Mouse (Mus musculus) embryo, embryonic 10.5 days (tissue): Measurements from ENCODE around the gene Pim1.
"Not testable (repeated sequence)": the region's sequence is repeated elsewhere in the genome, so short reads cannot be mapped to it uniquely, and the experiment has no call there.

Experiments
- DNase-seq: peaks from one replicate; pipeline ENCODE4 v3.0.0-alpha.2; 2015; ENCODE audit warnings: low spot score

The Pim1 gene

DNA sequence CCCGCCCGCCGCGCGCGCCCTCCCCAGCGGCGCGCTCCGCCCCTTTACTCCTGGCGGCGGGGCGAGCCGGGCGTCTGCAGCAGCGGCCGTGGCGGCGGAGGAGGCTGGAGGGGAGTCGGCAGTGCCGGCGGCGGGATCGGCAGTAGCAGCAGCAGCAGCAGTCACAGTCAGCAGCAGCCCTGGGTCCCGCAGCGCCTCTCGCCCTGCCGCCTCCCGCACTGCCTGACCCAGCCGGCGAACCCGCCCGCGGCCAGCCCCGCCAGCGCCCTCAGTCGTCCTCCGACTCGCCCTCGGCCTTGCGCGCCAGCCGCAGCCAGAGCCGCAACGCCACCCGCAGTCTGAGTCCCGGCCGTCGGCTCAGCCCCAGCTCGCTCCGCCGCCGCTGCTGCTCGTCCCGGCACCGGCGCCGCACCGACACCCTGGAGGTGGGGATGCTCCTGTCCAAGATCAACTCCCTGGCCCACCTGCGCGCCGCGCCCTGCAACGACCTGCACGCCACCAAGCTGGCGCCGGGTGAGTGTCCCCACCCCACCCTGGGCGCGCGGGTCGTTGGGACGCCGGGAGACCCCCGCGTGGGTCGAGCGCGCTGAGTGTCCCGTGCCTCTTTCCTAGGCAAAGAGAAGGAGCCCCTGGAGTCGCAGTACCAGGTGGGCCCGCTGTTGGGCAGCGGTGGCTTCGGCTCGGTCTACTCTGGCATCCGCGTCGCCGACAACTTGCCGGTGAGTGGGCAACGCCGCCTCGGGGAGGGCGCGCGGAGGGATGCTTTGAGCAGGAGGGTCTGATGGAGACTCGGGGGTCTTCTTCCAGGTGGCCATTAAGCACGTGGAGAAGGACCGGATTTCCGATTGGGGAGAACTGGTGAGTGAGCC is at the start of gene Pim1:
Gene Pim1 (plus strand): TSS at position 41 of the 869 bp plus-strand sequence.
- peak; percentile 63 for DNase-seq

DNA sequence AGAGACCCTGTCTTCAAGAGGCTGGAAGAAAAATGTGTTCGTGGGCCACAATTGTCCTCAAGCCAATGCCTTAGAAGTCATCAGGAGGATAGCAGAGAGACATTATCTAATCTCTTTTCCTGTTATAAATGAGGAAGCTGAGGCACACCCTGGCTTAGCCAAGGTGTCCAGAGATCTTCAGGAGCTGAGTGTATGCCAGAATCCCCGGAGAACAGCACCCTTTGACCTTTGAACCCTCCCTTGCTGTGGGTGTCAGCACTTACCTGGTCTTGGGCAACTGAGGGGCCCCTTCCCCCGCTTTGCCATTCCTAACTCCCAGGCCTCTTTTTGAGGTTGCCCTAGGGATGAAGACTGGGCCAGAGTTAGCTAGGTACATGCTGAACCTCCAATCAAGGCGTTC is 49.0 kb upstream of the Pim1 start:
- no peak for DNase-seq

DNA sequence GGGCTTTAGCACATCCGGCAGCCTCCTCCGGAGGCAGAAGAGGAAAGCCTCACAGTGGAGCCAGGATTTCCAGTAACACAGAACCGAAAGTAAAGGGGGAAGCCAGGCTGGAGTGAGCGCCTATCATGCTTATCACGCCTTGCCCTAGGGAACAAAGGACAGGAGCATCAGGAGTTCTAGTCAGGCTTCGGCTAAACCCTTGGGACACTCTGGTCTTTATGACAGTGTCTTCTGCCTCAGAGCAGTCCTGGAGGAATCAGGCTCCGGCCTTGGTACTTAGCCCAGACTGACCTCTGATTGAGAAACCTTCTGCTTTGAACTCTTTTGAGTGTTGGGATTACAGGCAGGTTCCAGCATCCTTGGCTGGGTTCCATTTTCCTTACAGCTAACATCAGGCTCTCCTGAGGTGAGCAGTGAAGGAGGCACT is 48.4 kb upstream of the Pim1 start:
- DNase-seq, result no peak

DNA sequence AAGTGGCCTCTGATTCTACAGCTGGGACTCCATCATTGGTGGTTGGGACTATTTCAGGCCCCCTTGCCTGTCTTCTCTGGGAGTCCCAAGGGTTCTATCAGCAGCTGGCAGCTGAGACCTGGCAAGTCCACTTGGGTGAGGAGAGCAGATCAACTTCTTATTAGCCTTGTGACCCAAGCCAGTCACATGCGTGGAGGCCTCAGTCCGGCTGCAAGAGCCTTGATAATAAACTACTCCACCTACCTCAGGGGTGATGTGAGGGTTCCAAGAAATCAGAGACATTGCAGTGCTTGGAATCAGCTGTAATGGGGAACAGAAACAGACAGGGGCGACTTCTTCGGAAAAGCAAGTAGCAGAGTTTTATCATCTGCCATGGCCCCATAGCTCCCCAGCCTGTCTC is 46.8 kb upstream of the Pim1 start:
- no peak for DNase-seq

DNA sequence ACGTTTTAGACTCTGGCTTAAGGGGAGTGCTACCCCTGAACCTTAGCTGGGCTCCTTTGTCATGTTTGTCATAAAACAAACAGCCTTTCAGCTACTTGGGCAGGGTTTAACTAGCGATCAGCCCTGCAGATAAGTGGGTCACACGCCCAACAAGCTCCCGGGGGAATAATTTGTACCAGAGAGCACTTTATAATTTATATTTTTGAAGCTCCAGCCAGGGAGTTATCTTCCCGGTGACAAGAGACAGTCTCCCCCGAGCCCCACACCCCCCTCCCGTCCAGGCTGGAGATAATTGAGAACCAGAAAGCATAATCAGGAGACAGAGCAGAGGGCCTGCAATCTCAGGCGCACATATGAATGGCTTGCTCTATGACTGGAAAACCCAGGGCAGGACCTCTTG is 45.5 kb upstream of the Pim1 start:
- no peak for DNase-seq

DNA sequence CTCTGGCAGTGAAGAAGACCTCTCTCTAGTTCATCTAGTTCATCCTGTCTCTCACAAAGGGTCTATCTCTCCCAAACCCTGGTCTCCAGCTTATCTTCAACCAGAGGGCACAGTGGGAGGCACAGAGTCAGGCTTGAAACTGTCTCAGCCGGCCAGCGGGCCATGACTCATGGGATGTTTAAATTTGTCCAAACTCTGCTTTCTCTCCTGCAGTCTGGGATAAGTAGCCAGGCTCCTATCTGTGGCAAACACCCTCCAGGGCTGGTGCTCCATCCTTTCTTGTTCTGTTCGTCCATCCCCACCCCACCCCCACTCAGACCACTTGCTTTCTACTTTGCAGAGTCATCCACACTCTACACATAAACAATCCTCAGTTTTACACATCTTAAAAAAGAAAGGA is 43.2 kb upstream of the Pim1 start:
- DNase-seq, result no peak

DNA sequence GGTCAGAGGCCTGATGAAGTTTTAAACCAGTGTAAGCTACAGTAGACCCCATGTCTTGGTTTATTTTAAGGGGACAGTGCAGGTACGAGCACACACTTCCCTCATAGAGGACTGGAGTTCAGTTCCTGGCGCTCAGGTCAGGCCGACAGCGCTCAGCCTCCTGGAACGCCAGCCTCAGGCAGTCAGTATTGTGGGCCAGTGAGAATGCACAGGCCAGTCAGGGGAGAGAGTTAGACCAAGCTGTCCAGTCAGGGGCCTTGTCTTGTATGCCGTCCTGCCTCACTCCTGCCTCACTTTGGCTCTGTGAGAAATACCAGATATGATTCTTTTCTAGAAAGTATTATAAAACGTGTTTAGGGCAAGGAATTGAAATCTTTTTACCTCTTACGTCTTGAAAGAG is 42.5 kb upstream of the Pim1 start:
- no peak for DNase-seq

DNA sequence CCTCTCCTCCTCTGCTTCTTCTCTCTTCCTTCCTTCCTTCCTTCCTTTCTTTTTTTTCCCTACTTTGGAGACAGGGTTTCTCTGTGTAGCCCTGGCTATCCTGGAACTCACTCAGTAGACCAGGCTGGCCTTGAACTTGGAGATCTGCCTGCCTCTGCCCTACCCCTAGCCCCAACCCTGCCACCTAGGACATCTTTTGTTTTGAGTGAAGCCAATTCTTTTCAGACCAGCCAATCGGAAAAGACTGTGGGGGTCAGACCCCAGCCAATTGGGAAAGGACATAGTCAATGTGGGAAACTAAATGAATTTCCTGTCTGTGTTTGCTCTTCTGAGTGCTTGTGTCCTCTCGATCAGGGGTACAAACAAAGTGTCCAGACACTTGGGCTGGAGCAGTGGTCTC is 42.0 kb upstream of the Pim1 start:
- DNase-seq, result no peak

DNA sequence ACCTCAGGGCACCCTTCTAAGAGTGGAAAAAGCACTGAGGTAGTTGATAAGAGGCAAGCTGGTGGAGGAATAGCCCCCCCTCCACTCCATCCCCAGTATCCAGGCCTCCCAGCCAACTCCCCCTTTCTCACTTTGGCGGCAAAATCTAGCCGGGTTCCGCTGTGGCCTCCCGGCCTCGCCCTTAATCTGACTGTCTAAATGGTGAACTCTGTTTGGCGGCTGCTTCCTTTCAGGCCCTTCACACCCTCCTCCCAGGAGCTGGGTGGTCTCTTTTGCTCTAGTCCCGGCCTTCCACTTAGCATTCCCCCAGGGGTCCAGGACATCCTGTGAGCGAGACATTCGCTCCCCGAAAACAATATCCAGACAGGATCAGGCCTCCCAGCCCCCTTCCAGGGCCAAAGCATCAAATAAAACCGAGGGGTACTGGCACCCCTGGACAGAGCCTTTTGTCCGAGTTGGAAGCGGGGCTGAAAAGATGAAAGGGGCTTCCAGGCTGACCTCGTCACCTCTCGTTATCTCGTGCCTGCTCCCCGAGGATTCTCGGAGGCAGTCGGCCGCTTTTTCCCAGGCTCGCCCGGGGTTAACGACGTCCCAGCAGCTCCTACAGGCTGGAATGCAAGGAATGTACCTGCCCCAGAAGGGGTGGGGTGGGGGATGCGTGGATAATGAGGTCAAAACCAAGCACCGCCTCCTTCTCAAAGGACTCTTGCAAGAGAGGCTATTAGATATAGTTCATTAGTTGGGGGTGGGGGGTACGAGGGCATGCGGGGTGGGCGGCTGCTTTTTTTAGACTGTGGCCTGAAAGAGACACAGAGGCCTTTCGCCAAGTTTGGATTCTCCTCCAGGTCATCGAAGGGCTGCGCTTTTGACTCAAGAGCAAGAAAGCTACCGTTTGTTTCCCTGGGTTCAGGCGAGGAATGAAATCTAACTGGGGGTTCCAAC is 39.4 kb upstream of the Pim1 start:
- peak; percentile 93 for DNase-seq

DNA sequence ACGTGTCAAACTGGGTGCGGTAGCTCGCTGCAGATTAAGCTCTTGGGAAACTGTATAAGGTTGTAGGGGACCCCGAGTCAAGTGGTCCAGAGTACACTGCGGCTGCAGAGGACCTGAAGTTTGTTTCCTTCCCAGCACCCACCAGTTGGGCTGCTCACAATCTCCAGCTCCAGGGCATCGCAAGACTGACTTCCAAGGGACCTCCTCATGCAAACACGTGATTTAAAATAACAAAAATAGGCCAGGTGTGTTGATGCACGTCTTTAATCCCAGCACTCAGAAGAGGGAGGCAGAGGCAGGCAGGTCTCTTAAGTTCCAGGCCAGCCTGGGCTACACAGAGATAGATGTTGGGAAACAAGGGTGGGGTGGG is 38.7 kb upstream of the Pim1 start:
- no peak for DNase-seq

DNA sequence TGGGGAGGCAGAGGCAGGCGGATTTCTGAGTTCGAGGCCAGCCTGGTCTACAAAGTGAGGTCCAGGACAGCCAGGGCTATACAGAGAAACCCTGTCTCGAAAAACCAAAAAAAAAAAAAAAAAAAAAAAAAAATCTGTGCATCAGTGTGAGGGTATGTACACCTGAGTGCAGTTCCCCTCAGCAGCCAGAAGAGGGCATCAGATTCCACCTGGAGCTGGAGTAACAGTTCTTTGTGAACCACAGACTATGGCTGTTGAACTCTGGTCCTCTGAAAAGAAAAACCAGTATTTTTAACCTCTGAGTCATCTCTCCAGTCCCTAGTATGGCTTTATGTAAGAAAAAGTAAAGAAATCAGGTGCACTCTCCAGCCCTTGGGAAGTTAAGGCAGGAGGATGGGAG is 36.4 kb upstream of the Pim1 start:
- DNase-seq, result not testable (repeated sequence)

DNA sequence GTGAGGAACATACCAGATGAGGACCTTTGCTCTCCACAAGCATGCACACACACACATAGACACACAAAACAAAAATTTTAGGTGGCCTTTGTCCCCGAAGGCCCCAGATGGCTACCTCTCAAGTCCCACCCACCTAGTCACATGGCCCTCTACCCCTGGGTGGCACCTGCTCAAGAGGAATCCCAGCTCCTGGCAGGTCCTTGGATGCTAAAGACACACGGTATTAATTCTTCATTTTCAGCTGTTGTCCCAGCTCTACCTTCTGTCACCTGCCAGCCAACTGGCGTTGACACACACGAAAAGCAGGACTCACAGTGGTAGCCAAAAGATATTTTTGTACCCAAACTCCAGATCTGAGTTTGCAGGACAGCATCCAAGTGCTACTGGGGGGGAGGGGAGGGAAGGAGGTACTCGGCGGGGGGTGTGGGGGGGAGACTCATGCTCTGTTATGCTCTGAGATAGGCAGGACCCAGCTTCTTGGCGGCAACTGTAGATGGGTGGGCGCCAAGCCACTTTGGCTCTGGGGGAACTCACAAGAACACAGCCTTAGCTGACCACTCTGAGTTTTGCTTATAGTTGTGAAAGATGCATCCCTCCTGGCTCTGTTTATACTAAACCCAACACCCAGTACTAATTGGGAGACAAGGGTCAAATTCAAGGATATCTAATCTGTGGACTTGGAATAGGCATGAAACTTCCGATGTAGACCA is 35.0 kb upstream of the Pim1 start:
- DNase-seq, result no peak

DNA sequence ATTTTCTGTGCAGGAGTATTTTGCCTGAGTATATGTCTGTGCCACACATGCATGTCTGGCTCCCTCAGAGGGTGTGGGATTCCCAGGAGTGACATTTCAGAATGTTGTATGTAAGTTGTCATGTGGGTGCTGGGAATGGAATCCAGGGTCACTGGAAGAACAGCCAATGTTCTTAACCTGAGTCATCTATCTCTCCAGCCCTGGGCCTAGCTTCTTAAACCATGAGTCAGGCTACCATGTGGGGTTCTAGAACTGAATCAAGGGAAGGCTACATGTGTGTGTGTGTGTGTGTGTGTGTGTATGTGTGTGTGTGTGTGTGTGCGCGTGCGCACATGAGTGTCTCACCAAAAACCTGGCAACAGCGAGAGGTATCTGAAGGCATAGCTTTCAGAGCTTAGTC is 34.1 kb upstream of the Pim1 start:
- DNase-seq, result no peak

DNA sequence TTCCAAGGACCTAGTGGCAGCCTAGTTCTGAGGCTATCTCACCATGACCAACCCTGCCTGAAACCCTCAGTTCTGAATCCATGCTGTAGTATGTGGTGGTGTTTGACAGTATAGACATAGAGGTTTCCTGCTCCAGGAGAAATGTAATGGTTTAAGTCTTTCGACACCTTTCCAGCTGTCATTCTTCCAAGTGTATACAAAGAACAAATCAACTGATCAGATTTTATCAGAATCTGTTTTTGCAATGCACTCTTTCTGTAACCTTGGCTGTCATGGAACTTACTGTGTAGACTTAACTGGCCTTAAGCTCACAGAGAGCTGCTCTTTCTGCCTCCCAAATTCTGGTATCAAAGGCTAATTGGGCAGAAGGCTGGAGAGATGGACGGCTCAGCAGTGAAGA is 33.6 kb upstream of the Pim1 start:
- no peak for DNase-seq

DNA sequence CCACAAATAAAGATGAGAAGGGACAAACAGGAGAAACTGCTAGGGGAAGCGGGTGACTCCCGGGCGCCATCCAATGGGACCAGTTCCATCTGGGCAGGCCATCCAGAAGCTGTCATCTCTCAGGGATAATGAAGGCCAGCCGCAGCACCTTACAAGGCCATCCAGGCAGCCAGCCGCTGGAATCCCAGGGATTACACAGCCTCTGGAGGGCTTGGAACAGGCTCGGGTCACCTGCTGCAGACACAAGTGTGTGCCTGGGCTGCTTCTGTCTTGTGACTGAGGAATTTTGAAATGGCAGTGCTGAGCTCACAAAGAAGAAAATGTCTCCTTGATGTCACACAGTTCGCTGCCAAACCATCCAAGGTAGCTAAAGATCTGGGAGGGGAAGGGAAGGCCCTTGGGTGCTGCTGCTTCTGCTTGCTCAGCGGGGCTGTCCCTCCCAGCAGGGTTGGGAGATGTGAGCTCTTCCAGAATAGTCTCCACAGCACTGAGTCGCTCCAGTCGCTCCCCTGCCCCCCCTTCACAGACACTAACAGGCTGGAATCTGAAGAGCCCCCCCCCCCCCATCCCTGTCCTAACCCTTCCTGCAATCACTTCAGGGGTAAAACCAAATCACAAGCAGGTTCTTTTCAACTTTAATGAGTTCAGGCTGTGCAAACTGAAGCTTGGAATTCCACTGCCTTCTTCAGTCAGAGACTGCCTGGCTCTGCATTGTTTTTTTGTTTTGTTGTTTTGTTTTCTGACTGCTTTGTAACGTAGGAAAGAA is 32.6 kb upstream of the Pim1 start:
- DNase-seq, result peak; percentile 64

DNA sequence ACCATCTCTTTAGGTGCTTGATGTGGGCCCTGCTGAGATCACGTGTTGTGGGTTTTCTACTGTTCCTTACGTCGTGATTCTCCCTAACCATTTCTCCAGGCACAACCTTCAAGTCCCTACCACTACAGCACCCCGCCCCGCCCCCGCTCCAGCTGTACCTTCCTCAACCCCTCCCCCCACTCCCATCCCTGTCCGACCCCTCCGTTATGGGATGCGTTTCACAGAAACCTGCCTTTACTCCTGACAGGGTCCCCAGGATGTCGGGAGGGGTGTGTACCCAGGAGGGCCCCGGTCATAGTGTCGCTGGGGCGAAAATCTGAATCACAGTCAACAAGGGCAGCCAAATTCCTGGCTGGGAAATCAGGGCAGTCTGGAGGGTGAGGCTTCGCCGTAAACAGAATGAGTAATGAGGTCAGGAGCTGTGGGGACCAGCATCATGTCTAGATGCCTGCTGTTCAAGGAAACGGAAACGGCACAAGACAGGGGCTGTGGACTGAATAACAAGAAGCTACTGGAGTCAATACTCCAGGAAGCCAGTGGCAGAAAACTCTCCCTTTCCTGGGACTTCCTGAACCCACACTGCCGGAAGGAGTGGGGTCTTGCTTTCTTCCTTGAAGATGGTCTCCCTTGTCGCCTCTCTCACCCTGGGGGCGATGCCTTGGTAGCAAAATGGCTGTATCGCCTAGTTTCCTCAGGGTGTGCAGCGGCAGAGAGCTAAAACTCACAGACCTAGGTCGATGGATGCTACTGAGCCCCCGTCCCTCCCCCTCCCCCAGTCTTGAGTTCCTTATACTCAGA is 31.0 kb upstream of the Pim1 start:
- peak; percentile 77 for DNase-seq

DNA sequence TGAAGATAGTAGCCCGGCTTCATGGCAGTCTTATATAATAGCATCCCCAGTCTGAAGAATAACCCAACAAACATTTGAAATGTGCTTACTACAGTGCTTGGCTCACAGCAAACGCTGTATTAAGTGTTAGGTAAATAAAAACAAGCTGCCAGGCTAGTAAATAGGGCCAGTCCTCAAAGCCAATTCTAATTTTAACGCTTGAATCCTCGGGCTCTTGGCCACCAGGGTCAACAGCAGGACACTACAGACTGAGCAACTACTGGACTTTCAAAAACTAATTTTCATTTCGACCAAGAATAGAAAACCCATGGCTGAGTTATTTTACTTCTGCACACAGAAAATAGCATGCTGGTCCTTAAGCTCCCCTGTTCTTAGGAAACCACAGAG is 30.4 kb upstream of the Pim1 start:
- DNase-seq, result no peak

DNA sequence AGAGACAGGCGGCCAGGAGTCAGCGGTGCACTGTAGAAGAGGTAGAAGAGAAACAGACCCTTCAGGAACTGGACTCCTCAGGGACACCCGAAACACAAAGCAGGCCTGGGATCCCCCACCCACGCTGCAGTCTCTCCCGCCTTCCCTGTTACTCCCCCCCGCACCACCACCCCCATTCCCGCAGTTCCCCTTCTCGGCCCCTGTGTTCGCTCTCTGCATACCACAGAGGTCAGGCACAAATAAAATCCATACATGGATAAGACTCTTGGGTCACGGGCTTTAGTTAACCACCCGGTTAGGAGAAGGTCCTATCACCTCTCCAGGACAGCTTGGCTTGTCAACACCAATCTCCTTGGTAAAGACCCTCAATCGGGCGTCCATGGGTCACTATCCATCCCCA is 26.9 kb upstream of the Pim1 start:
- no peak for DNase-seq

DNA sequence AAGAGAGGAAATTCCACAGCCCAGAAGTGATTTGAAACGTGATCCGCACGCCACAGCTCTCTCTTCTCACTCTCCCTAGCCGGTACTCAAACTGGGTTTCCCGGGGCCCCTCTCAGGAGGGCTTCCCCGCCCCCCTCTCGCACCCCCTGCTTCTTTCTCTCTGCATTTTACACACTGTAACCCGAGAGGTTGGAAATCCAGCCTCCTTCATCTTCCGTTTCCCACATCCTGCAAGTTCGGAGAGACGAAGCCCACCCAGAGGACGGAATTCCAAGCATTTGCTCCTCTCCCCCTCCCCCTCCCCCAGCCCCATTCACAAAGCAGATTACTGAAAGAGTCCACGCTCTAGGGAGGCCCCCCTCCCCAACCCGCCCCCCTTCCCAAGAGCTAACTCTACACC is 26.5 kb upstream of the Pim1 start:
- DNase-seq, result peak; percentile 94

DNA sequence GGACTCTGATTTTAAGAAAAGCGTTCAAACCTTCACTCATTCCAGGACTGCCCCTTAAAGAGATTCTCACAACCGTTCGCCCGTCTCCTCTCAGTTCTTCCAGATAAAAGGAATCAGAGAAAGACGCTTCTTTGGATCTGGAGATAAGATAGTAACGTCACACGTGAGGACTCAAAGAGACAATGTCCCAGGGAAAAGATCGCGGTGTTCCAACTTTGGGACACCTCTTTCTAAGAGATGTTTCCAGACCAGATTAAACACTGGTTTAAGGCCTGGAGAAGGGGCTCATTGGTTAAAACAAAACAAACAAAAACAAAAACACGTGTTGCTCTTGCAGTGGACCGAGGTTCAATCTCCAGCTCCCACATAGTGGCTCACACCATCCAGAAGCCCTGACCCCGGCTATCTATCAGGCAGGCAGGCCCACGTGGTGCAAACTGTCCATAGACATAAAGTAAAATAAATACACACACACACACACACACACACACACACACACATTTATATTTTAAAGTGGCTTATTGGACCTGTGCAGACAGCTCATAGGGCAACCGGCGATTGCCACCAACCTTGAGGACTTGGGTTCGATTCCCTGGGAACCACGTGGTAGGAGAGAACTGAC is 25.9 kb upstream of the Pim1 start:
- peak; percentile 66 for DNase-seq
